8 mouse cellular contexts compared by ENCODE assay signal in genomic region chr19:57612179-57612472, GRCm38 (mm10). TPM values are rescaled to one million over a fixed set of nuclear protein-coding genes. Genes with fewer than 3 reads are reported as not detected.
DNase-seq lines count a peak whose midpoint lies in the region; ATAC-seq and TF ChIP-seq lines count a peak whose summit lies in the region.

No protein-coding gene starts in this region.

- whole genome bisulfite sequencing in forebrain, embryonic 14.5 days, result 14% methylated on average over 2 of the region's 2 CpGs
- WGBS in liver, embryonic 11.5 days, result 10% methylated on average over 2 of the region's 2 CpGs

- peak; percentile 19 to 26 for DNase-seq in frontal cortex, postnatal 36 days (ENCODE audit: low spot score in 2 of 2)
- no peak for DNase-seq in frontal cortex, postnatal 14 days (ENCODE audit: low spot score in 2 of 2)
- DNase-seq in forebrain, embryonic 14.5 days (ENCODE audit: low spot score), result peak; percentile 30
- DNase-seq in liver, embryonic 11.5 days (ENCODE audit: low spot score), result no peak
- no peak for DNase-seq in cerebellum, adult 8-10 months
- DNase-seq in right cerebral cortex, postnatal 36 days (ENCODE audit: low spot score in 2 of 2), result no peak
- DNase-seq in left cerebral cortex, postnatal 14 days (ENCODE audit: low spot score in 2 of 2), result no peak

- peak overlapping the region; percentile 55 for H3K4me3 ChIP-seq in C2C12 (ENCODE audit: insufficient read depth, poor library complexity, severe bottlenecking)
- H3K4me3 ChIP-seq in forebrain, embryonic 14.5 days (ENCODE audit: low read depth, low read length), result peak overlapping the region; percentile 96
- H3K4me3 ChIP-seq in liver, embryonic 11.5 days (ENCODE audit: low read depth, low read length), result peak overlapping the region; percentile 89

- no peak for ATAC-seq in forebrain, embryonic 14.5 days
- ATAC-seq in liver, embryonic 11.5 days (replicated peaks; ENCODE audit: low FRiP score), result no peak

- H3K9ac ChIP-seq in forebrain, embryonic 14.5 days (ENCODE audit: low read length), result peak overlapping the region; percentile 93
- peak overlapping the region; percentile 84 for H3K9ac ChIP-seq in liver, embryonic 11.5 days (ENCODE audit: low read depth, low read length)

- intact Hi-C loops in left cerebral cortex, postnatal 14 days (cut with DNase I), result loop anchor here (5.0 kb wide), 1 partner anchor 130 kb away; no protein-coding TSS in a partner anchor

- peak overlapping the region; percentile 98 for H3K4me2 ChIP-seq in forebrain, embryonic 14.5 days (ENCODE audit: low read length)
- H3K4me2 ChIP-seq in liver, embryonic 11.5 days, result peak overlapping the region; percentile 99

- no peaks in the 10 kb centered on the region for H3K36me3 ChIP-seq in C2C12 (ENCODE audit: control insufficient read depth, insufficient read depth)
- no peaks in the 10 kb centered on the region for H3K36me3 ChIP-seq in forebrain, embryonic 14.5 days (ENCODE audit: control insufficient read depth, insufficient read depth, low read length)
- no peaks in the 10 kb centered on the region for H3K36me3 ChIP-seq in liver, embryonic 11.5 days (ENCODE audit: control insufficient read depth, insufficient read depth, low read length)

- no peaks in the 10 kb centered on the region for H3K79me3 ChIP-seq in C2C12 (ENCODE audit: low read depth)

- H3ac ChIP-seq in C2C12 (ENCODE audit: control insufficient read depth, insufficient read length, low read depth), result no peak overlapping the region

- H3K27me3 ChIP-seq in C2C12 (ENCODE audit: control insufficient read depth, insufficient read depth, insufficient read length), result no peaks in the 10 kb centered on the region
- H3K27me3 ChIP-seq in forebrain, embryonic 14.5 days (replicated peaks; ENCODE audit: control insufficient read depth, insufficient read depth, low read length), result no peaks in the 10 kb centered on the region
- no peaks in the 10 kb centered on the region for H3K27me3 ChIP-seq in liver, embryonic 11.5 days (replicated peaks; ENCODE audit: control insufficient read depth, insufficient read depth, low read length)

- H3K9me3 ChIP-seq in forebrain, embryonic 14.5 days (replicated peaks; ENCODE audit: control insufficient read depth, low read length), result no peaks in the 10 kb centered on the region
- H3K9me3 ChIP-seq in liver, embryonic 11.5 days (ENCODE audit: control insufficient read depth, low read length), result no peaks in the 10 kb centered on the region

- H3K4me1 ChIP-seq in forebrain, embryonic 14.5 days (ENCODE audit: control insufficient read depth, insufficient read depth, low read length), result peaks cover 30% of the 10 kb centered on the region
- peaks cover 9% of the 10 kb centered on the region; the same call in 1 of the 2 replicates for H3K4me1 ChIP-seq in liver, embryonic 11.5 days (replicated peaks; ENCODE audit: control insufficient read depth, insufficient read depth, low read length)

- no peaks in the 10 kb centered on the region for H3K79me2 ChIP-seq in C2C12 (ENCODE audit: control insufficient read depth, insufficient read depth)

- H3K27ac ChIP-seq in forebrain, embryonic 14.5 days (ENCODE audit: low read depth, low read length), result no peak overlapping the region
- H3K27ac ChIP-seq in liver, embryonic 11.5 days (ENCODE audit: low read depth, low read length), result no peak overlapping the region

- no peak for TF ChIP-seq CTCF in C2C12 (IDR thresholded peaks at IDR 0.05; ENCODE audit: control insufficient read depth, insufficient read depth, insufficient read length)

TF ChIP-seq in C2C12, 6 proteins besides CTCF, POLR2A, EP300 and RAD21:
- TF ChIP-seq USF1 (IDR thresholded peaks at IDR 0.05; ENCODE audit: low read depth), result no peak
- no peak for TF ChIP-seq MYOD1 (IDR thresholded peaks at IDR 0.05; ENCODE audit: control insufficient read depth, insufficient read length, low read depth)
- no peak for TF ChIP-seq MYOG (IDR thresholded peaks at IDR 0.05; ENCODE audit: control insufficient read depth, extremely low read depth, insufficient read length)
- no peak for TF ChIP-seq CEBPB (IDR thresholded peaks at IDR 0.05; ENCODE audit: low read depth)
- no peak for TF ChIP-seq FOSL1 (IDR thresholded peaks at IDR 0.05; ENCODE audit: insufficient read depth, low read length, poor library complexity, severe bottlenecking)
- no peak for TF ChIP-seq MAX (IDR thresholded peaks at IDR 0.05)

RNA-seq across cellular contexts. Expression of gene Atrnl1, which starts 1.3 kb away (rescaled TPM):
- 3.3 TPM for polyA plus RNA-seq in C2C12 (2012; fragmentation: generic; extraction: Trizol)
- 6.9 TPM in 2 replicates for polyA plus RNA-seq in forebrain, embryonic 14.5 days (2014; fragmentation: Nextera tagmentation; extraction: Ambion mirVana)
- 2.5 and 2.9 TPM in 2 replicates for polyA plus RNA-seq in liver, embryonic 11.5 days (2014; fragmentation: Nextera tagmentation; extraction: Ambion mirVana)
- total RNA-seq in left cerebral cortex, postnatal 14 days (2021), result 100 to 1,000 TPM; 110 to 123 TPM

Comparison
In these comparisons a context has a peak if more than half of its experiments do, and no peak if none do; other contexts are left out.
1. DNase-seq: peak in frontal cortex, postnatal 36 days (2 of 2) and forebrain, embryonic 14.5 days (single experiment); none in frontal cortex, postnatal 14 days (0 of 2), liver, embryonic 11.5 days (single experiment), cerebellum, adult 8-10 months (single experiment), right cerebral cortex, postnatal 36 days (0 of 2) and left cerebral cortex, postnatal 14 days (0 of 2).
2. Peak in every context shown above with its lines, with median percentiles within 50 percentile points of each other: H3K4me3 ChIP-seq.